Mouse (Mus musculus): ENCODE measurements at regions not wholly inside any gene's neighbourhood (a gene's known extent, or its start where the extent isn't known, plus 50 kb on each side); places are given as distances from the start of the nearest gene placed in this dataset.

DNA sequence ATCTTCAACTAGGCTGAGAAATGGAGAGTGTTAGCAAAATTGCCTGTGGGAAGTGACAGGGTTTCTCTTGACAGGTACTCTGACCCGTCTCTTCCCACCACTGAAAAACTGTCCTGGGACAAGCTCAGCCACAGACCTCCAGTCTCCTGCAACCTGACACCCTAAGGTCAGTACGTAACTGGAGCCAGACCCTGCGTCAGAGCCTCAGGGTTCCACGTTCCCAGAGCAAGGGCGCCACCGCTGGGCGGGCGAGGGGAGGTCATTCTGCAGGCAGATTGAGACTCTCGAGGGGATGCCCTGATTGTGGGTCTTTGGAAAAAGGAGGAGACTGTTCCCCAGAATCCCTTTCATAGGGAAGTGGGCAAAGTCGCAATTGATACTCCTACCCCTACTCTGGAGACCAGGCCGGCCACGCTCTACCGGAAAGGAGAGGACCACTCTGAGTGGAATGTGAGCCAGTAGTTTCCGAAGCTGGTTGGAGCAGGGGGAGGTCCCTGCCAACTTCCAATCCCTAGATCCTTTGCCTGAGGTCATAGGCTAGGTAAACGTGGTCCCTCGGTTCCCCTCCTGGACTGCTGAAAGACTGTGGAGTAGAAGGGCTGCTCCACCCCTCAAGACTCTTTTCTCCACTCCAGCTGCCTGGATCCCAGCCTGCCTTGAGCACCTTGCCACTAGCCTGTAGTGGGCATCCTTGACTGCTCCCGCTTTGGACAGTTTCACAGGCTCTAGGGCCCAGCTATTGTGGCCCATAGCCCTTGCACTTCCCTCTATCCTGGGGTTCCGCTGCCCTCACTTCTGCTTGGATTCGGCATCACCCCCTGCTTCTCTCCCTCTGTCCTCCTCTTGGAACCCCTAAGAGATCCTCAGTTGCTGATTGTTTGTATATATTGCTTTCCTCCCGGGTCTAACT lies 61.0 kb upstream of the Lpcat1 start:
- peak; percentile 83 for DNase-seq (ENCODE audit: extremely low spot score, low spot score)

DNA sequence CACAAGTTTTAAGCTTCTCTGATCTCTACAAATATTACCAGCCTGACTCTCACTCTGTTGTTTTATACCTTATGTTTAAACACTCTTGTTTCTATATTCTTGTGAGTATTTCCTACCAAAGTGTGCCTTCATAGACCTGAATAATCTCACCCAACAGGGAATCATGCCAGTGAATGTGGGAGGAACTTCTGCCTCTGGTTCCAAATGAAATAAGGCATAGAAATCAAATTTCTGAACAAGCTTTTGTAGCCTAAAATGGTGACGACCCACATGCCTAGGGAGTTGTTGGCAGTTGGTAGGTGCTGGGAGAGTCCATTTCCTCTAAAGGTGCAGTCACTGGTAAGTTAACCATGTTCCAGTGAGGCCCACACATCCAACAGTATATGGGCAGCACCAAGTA lies 66.1 kb upstream of the Lpcat1 start:
- DNase-seq (ENCODE audit: extremely low spot score, low spot score): no peak

DNA sequence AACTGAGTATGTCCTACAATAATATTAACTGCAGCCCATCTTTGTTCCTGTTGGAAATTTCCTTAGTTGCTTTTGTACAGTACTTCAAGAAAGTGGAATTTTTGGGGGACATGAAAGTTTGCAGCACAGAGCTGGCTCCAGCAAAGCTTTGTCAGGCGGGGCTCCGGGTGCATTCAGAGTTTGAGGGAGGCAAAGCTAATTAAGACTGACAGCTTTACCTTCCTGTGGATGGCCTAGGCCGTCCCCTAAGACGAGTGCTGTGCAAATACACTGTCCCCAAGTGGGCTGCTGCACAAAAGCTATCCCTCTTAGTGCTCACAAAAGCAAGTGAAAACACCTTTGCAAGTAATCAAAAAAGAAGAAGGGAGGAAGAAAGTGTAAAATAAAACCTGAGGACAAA lies 68.7 kb upstream of the Ndufs6 start:
- no peak for DNase-seq (ENCODE audit: extremely low spot score, low spot score)

DNA sequence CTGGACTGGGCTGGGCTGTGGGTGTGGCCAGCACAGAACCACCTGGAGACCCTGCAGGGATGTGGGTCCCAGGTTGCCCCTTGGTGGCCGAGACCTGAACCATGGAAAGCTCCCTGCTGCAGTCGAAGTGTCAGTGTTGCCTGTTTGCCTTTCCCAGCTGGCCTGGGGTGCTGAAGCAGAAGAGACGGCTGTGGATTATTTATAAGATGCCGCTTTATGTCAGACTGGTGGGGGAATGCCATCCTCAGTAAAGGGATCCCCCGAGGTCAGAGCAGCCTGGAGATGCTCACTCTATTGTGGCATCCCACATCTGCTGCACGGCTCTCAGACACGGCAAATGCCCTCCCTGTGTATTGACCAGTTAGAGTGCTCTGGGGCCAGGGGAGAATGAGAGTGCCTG lies 67.5 kb upstream of the Ndufs6 start:
- DNase-seq (ENCODE audit: extremely low spot score, low spot score): no peak

DNA sequence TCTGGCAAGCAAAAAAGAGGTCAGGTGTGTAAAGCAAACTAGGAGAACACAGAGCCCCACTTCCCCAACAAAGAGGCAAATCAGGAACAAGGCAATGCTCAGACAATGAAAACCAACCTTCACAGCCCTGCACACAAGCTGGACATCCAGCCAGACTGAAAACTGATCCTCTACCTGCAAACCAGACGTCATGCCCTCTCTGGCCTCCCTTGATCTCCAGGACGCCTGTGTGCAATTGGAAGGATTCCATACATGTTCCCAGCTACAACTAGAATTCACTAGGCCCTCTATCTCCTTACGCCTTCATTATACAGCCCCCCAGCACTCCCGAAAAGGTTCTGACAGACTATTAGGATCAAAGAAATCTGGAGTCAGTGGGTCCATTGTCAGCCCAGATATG lies 60.7 kb upstream of the Ndufs6 start:
- DNase-seq (ENCODE audit: extremely low spot score, low spot score): no peak

DNA sequence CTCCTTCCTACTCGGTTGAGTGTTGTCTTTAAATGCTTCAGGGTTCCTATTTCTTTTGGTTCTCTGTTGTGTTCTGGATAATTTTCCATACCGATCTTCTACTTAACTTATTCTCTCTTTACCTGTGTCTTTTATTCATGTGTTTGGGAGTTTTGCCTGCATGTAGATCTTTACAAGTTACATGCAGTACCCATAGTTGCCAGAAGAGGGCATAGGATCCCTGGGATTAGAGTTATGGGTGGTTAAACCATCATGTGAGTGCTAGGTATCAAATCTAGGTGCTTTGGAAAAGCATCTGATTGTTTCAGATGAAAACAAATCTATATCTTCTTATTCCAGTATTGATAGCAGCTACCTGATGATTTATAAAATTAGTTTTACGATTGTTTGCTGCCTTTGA lies 55.2 kb upstream of the Ndufs6 start:
- no peak for DNase-seq (ENCODE audit: extremely low spot score, low spot score)
